Mouse (Mus musculus) heart, adult 11 months (tissue): Measurements from ENCODE around the gene Slc11a1.

ENCODE experiments used
- DNase-seq: peaks from one replicate; pipeline ENCODE4 v3.0.0; 2022

The Slc11a1 gene

GRCm38 (mm10) chr1:74353453-74354229 is 21.4 kb upstream of the Slc11a1 start:
- no peak for DNase-seq

- DNase-seq, result no peak
Measured at GRCm38 (mm10) chr1:74357531-74357930, 17.5 kb upstream of the Slc11a1 start.

GRCm38 (mm10) chr1:74359952-74360517 is 15.0 kb upstream of the Slc11a1 start:
- no peak for DNase-seq

- peak; percentile 97 for DNase-seq
Measured at GRCm38 (mm10) chr1:74361812-74362211, 13.2 kb upstream of the Slc11a1 start, which contains the start of gene Catip. Gene Catip, plus strand, starts transcription at chr1:74362108.

- peak; percentile 93 for DNase-seq
Measured at GRCm38 (mm10) chr1:74362325-74363229, 12.4 kb upstream of the Slc11a1 start.

- peak; percentile 97 for DNase-seq
Measured at GRCm38 (mm10) chr1:74363437-74363836, 11.6 kb upstream of the Slc11a1 start.

GRCm38 (mm10) chr1:74364270-74364669 is 10.7 kb upstream of the Slc11a1 start:
- peak; percentile 96 for DNase-seq

GRCm38 (mm10) chr1:74367886-74368645 is 6.9 kb upstream of the Slc11a1 start:
- DNase-seq, result peak; percentile 99

- no peak for DNase-seq
Measured at GRCm38 (mm10) chr1:74370040-74370439, 5.0 kb upstream of the Slc11a1 start.

- no peak for DNase-seq
Measured at GRCm38 (mm10) chr1:74373372-74373771, 1.6 kb upstream of the Slc11a1 start.

- peak; percentile 94 for DNase-seq
Measured at GRCm38 (mm10) chr1:74375561-74375960, 566 bp downstream of the Slc11a1 start.

- DNase-seq, result peak; percentile 99
Measured at GRCm38 (mm10) chr1:74376396-74376795, 1.4 kb downstream of the Slc11a1 start.

- no peak for DNase-seq
Measured at GRCm38 (mm10) chr1:74379058-74379504, 4.1 kb downstream of the Slc11a1 start.

- DNase-seq, result peak; percentile 85
Measured at GRCm38 (mm10) chr1:74380484-74380883, 5.5 kb downstream of the Slc11a1 start.

- DNase-seq, result no peak
Measured at GRCm38 (mm10) chr1:74381588-74382021, 6.6 kb downstream of the Slc11a1 start.

- no peak for DNase-seq
Measured at GRCm38 (mm10) chr1:74383385-74383784, 8.4 kb downstream of the Slc11a1 start.

GRCm38 (mm10) chr1:74384525-74384924 is 9.5 kb downstream of the Slc11a1 start:
- no peak for DNase-seq

- peak; percentile 93 for DNase-seq
Measured at GRCm38 (mm10) chr1:74385064-74385463, 10.1 kb downstream of the Slc11a1 start.

GRCm38 (mm10) chr1:74385531-74385930 is 10.5 kb downstream of the Slc11a1 start:
- no peak for DNase-seq

- DNase-seq, result no peak
Measured at GRCm38 (mm10) chr1:74386363-74386713, 11.3 kb downstream of the Slc11a1 start.

- DNase-seq, result peak; percentile 100
Measured at GRCm38 (mm10) chr1:74386714-74387385, 11.9 kb downstream of the Slc11a1 start.
